ENCODE assay signal across 11 mouse cellular contexts in the genomic region with DNA sequence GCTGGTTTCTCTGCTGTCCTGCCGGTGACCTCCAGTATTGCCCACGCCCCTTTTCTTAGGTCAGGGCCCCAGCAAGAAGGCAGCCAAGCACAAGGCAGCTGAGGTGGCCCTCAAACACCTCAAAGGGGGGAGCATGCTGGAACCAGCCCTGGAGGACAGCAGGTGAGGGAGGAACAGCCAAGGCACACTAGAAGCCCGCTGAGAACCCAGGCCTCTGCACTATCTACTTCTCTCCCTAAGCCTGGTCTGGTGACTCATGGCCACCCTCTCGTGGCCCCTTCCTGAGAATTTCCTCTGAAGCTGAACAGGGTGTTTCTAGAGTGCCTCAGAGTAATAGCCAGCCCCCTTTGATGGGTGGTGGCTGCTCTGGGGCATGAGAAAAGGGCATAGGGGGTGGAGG. TPM values are rescaled to one million over a fixed set of nuclear protein-coding genes. Genes with fewer than 3 reads are reported as not detected.
DNase-seq lines count a peak whose midpoint lies in the region; ATAC-seq and TF ChIP-seq lines count a peak whose summit lies in the region.
"Had no signal": no experiment of that assay in that cellular context is flagged by ENCODE, and none has a peak within 500 bp of the region (broad histone marks: within the 10 kb centered on the region; RNA-seq: fewer than 3 reads in every experiment).

No protein-coding gene starts in this region.

- no peak overlapping the region for H3K4me3 ChIP-seq in kidney, embryonic 14.5 days (ENCODE audit: low read length)
- H3K4me3 ChIP-seq in bone marrow macrophage, adult 2 months (ENCODE audit: insufficient read depth, low read length), result no peak overlapping the region
- H3K4me3 ChIP-seq in liver, embryonic 14.5 days (ENCODE audit: insufficient read depth in 1 of 2, low read depth in 2 of 2, low read length in 2 of 2), result no peak overlapping the region

- H3K9ac ChIP-seq in kidney, embryonic 14.5 days (ENCODE audit: low read depth, low read length), result peak overlapping the region; percentile 42
- peak overlapping the region; percentile 7; the same call in 1 of the 2 replicates for H3K9ac ChIP-seq in liver, embryonic 14.5 days (replicated peaks)

- peak; percentile 70 for DNase-seq in cerebellum, adult 9-10 months
- no peak for DNase-seq in kidney, postnatal 10 days
- peak in 1 of 3 experiments; percentile 42 for DNase-seq in liver, embryonic 14.5 days (ENCODE audit: low read depth in 3 of 3, low spot score in 3 of 3)
- DNase-seq in urinary bladder, postnatal 14 days (ENCODE audit: low spot score), result no peak
- DNase-seq in natural killer cell, adult 2 months (ENCODE audit: low spot score in 2 of 2), result no peak

- H3K27ac ChIP-seq in kidney, embryonic 14.5 days (ENCODE audit: low read depth, low read length), result no peak overlapping the region
- 0 out of 2 replicates have a peak overlapping the region, but pooled peaks have one; percentile 18 for H3K27ac ChIP-seq in bone marrow macrophage, adult 2 months (ENCODE audit: insufficient read depth, low read depth, low read length)
- H3K27ac ChIP-seq in liver, embryonic 14.5 days, result no peak overlapping the region

- TF ChIP-seq POLR2A in bone marrow macrophage, adult 2 months (IDR thresholded peaks at IDR 0.05; ENCODE audit: borderline replicate concordance, low read depth, low read length), result no peak

- H3K4me2 ChIP-seq in kidney, embryonic 14.5 days (replicated peaks; ENCODE audit: low read depth, low read length), result no peak overlapping the region
- H3K4me2 ChIP-seq in liver, embryonic 14.5 days (ENCODE audit: low read depth), result peak overlapping the region; percentile 93

- TF ChIP-seq CTCF in bone marrow macrophage, adult 2 months (IDR thresholded peaks at IDR 0.05; ENCODE audit: low read depth, low read length), result no peak
- TF ChIP-seq CTCF in liver, embryonic 14.5 days (IDR thresholded peaks at IDR 0.05; ENCODE audit: low read depth), result 0 out of 2 replicates have a peak, but pooled peaks have one; percentile 8

- peaks cover 20% of the 10 kb centered on the region for H3K4me1 ChIP-seq in kidney, embryonic 14.5 days (ENCODE audit: control insufficient read depth, insufficient read depth, low read length)
- peaks cover 19% of the 10 kb centered on the region for H3K4me1 ChIP-seq in bone marrow macrophage, adult 2 months (ENCODE audit: control insufficient read depth, insufficient read depth, low read length)
- peaks cover 11 to 13% of the 10 kb centered on the region in 2 experiments for H3K4me1 ChIP-seq in liver, embryonic 14.5 days (replicated peaks; ENCODE audit: control insufficient read depth in 2 of 2, insufficient read depth in 2 of 2, low read length in 1 of 2)

- TF ChIP-seq EP300 in liver, embryonic 14.5 days (IDR thresholded peaks at IDR 0.05; ENCODE audit: low read depth), result no peak

- peaks cover 36% of the 10 kb centered on the region for H3K36me3 ChIP-seq in kidney, embryonic 14.5 days (ENCODE audit: control insufficient read depth, insufficient read depth, low read length)
- no peaks in the 10 kb centered on the region; the same call in 1 of the 2 replicates for H3K36me3 ChIP-seq in liver, embryonic 14.5 days (replicated peaks; ENCODE audit: control insufficient read depth, insufficient read depth, low read depth)

- H3K9me3 ChIP-seq in kidney, embryonic 14.5 days (ENCODE audit: control insufficient read depth, low read length), result no peaks in the 10 kb centered on the region
- H3K9me3 ChIP-seq in liver, embryonic 14.5 days (ENCODE audit: control insufficient read depth, low read length), result no peaks in the 10 kb centered on the region

- 78% methylated on average over 4 of the region's 4 CpGs for WGBS in kidney, embryonic 14.5 days
- WGBS in liver, embryonic 14.5 days (ENCODE audit: insufficient replicate concordance), result 22% methylated on average over 4 of the region's 4 CpGs

- no peaks in the 10 kb centered on the region for H3K27me3 ChIP-seq in kidney, embryonic 14.5 days (ENCODE audit: control insufficient read depth, insufficient read depth, low read length)
- peaks cover 3% of the 10 kb centered on the region for H3K27me3 ChIP-seq in liver, embryonic 14.5 days (ENCODE audit: control insufficient read depth, insufficient read depth, low read length)

- no peak for ATAC-seq in cerebellum, adult (ENCODE audit: insufficient number of reproducible peaks, low FRiP score, low TSS enrichment)
- no peak for ATAC-seq in kidney, embryonic 14.5 days (ENCODE audit: low FRiP score, low TSS enrichment)
- no peak for ATAC-seq in liver, embryonic 14.5 days (ENCODE audit: insufficient read depth)
- ATAC-seq: forebrain, embryonic 14.5 days; midbrain, embryonic 16.5 days had no signal

RNA-seq across cellular contexts. Expression of a gene that starts 2.4 kb away (rescaled TPM):
- polyA plus RNA-seq in kidney, embryonic 14.5 days (2014; fragmentation: Nextera tagmentation; extraction: Ambion mirVana), result 80.4 and 89.1 TPM in 2 replicates
- polyA plus RNA-seq in bone marrow macrophage, adult 2 months (2012; ENCODE audit: insufficient read depth, insufficient read length, missing spikeins), result 24.9 and 33.9 TPM in 2 replicates
- 39.6 and 40.9 TPM in 2 replicates for polyA plus RNA-seq in liver, embryonic 14.5 days (2012; rRNA removed)
- polyA plus RNA-seq in liver, embryonic 14.5 days (2014; fragmentation: Nextera tagmentation; extraction: Ambion mirVana), result 31.5 and 40.2 TPM in 2 replicates

RNA-seq across cellular contexts. Expression of a gene that starts 3.6 kb away (rescaled TPM):
- polyA plus RNA-seq in kidney, embryonic 14.5 days (2014; fragmentation: Nextera tagmentation; extraction: Ambion mirVana), result 12.2 and 14.8 TPM in 2 replicates
- 17.4 and 17.5 TPM in 2 replicates for polyA plus RNA-seq in bone marrow macrophage, adult 2 months (2012; ENCODE audit: insufficient read depth, insufficient read length, missing spikeins)
- 0.77 and 1.3 TPM in 2 replicates for polyA plus RNA-seq in liver, embryonic 14.5 days (2012; rRNA removed)
- polyA plus RNA-seq in liver, embryonic 14.5 days (2014; fragmentation: Nextera tagmentation; extraction: Ambion mirVana), result 0.78 and 1.1 TPM in 2 replicates

RNA-seq across cellular contexts. Expression of a gene that starts 4.3 kb away (rescaled TPM):
- 2.7 and 3.5 TPM in 2 replicates for polyA plus RNA-seq in kidney, embryonic 14.5 days (2014; fragmentation: Nextera tagmentation; extraction: Ambion mirVana)
- 7.3 and 9.1 TPM in 2 replicates for polyA plus RNA-seq in bone marrow macrophage, adult 2 months (2012; ENCODE audit: insufficient read depth, insufficient read length, missing spikeins)
- polyA plus RNA-seq in liver, embryonic 14.5 days (2012; rRNA removed), result 1.2 and 1.4 TPM in 2 replicates
- 0.19 and 0.94 TPM in 2 replicates for polyA plus RNA-seq in liver, embryonic 14.5 days (2014; fragmentation: Nextera tagmentation; extraction: Ambion mirVana)

RNA-seq across cellular contexts. Expression of a gene that starts 16.9 kb away (rescaled TPM):
- polyA plus RNA-seq in kidney, embryonic 14.5 days (2014; fragmentation: Nextera tagmentation; extraction: Ambion mirVana), result not detected in 2 replicates
- polyA plus RNA-seq in bone marrow macrophage, adult 2 months (2012; ENCODE audit: insufficient read depth, insufficient read length, missing spikeins), result not detected in 2 replicates
- not detected in 2 replicates for polyA plus RNA-seq in liver, embryonic 14.5 days (2012; rRNA removed)
- not detected in 2 replicates for polyA plus RNA-seq in liver, embryonic 14.5 days (2014; fragmentation: Nextera tagmentation; extraction: Ambion mirVana)
- polyA plus RNA-seq: forebrain, embryonic 14.5 days; liver, embryonic 16.5 days; midbrain, embryonic 16.5 days had no signal

RNA-seq across cellular contexts. Expression of a gene that starts 50.1 kb away (rescaled TPM):
- 305 and 373 TPM in 2 replicates for polyA plus RNA-seq in kidney, embryonic 14.5 days (2014; fragmentation: Nextera tagmentation; extraction: Ambion mirVana)
- 724 and 763 TPM in 2 replicates for polyA plus RNA-seq in bone marrow macrophage, adult 2 months (2012; ENCODE audit: insufficient read depth, insufficient read length, missing spikeins)
- 185 and 221 TPM in 2 replicates for polyA plus RNA-seq in liver, embryonic 14.5 days (2012; rRNA removed)
- 93.3 and 103 TPM in 2 replicates for polyA plus RNA-seq in liver, embryonic 14.5 days (2014; fragmentation: Nextera tagmentation; extraction: Ambion mirVana)
